Comparison of ENCODE assay signal across 11 mouse cellular contexts in genomic region chr8:120743149-120743897, GRCm38 (mm10). TPM values are rescaled to one million over a fixed set of nuclear protein-coding genes. Genes with fewer than 3 reads are reported as not detected.
DNase-seq lines count a peak whose midpoint lies in the region; ATAC-seq lines count a peak whose summit lies in the region.
"Had no signal": no experiment of that assay in that cellular context is flagged by ENCODE, and none has a peak within 500 bp of the region (broad histone marks: within the 10 kb centered on the region; RNA-seq: fewer than 3 reads in every experiment).

No protein-coding gene starts in this region.

- no peaks in the 10 kb centered on the region for H3K4me1 ChIP-seq in heart, embryonic 16.5 days (ENCODE audit: control insufficient read depth, insufficient read depth, low read length)
- peaks cover 14% of the 10 kb centered on the region for H3K4me1 ChIP-seq in liver, embryonic 13.5 days (replicated peaks)
- H3K4me1 ChIP-seq in stomach, embryonic 15.5 days, result peaks cover 26% of the 10 kb centered on the region
- H3K4me1 ChIP-seq in midbrain, embryonic 14.5 days (ENCODE audit: control insufficient read depth, insufficient read depth, low read length), result no peaks in the 10 kb centered on the region
- H3K4me1 ChIP-seq in forebrain, embryonic 13.5 days, result no peaks in the 10 kb centered on the region

- DNase-seq in spleen, adult 18-20 months, result peak; percentile 49 to 55
- no peak for DNase-seq in spleen, postnatal 14 days (ENCODE audit: low spot score in 2 of 2)
- no peak for DNase-seq in liver, embryonic 13.5 days
- no peak for DNase-seq in midbrain, embryonic 14.5 days
- DNase-seq in left cerebral cortex, postnatal 14 days (ENCODE audit: low spot score in 2 of 2), result no peak

- 61% methylated on average over 12 of the region's 12 CpGs for WGBS in heart, embryonic 16.5 days
- 34% methylated on average over 12 of the region's 12 CpGs for WGBS in liver, embryonic 13.5 days (ENCODE audit: insufficient replicate concordance)
- 38% methylated on average over 12 of the region's 12 CpGs for WGBS in stomach, embryonic 15.5 days
- 53% methylated on average over 12 of the region's 12 CpGs for WGBS in midbrain, embryonic 14.5 days
- 35% methylated on average over 12 of the region's 12 CpGs for WGBS in forebrain, embryonic 13.5 days

- H3K4me2 ChIP-seq in heart, embryonic 16.5 days (ENCODE audit: low read depth, low read length), result no peak overlapping the region
- no peak overlapping the region for H3K4me2 ChIP-seq in liver, embryonic 13.5 days
- no peak overlapping the region for H3K4me2 ChIP-seq in stomach, embryonic 15.5 days
- H3K4me2 ChIP-seq in midbrain, embryonic 14.5 days (ENCODE audit: low read length), result no peak overlapping the region
- H3K4me2 ChIP-seq in forebrain, embryonic 13.5 days, result no peak overlapping the region
- H3K4me2 ChIP-seq: limb, embryonic 15.5 days had no signal

- peak overlapping the region; percentile 41 for H3K27ac ChIP-seq in heart, embryonic 16.5 days (ENCODE audit: low read length)
- peak overlapping the region; percentile 41 for H3K27ac ChIP-seq in liver, embryonic 13.5 days
- H3K27ac ChIP-seq in stomach, embryonic 15.5 days, result peak overlapping the region; percentile 85
- no peak overlapping the region for H3K27ac ChIP-seq in midbrain, embryonic 14.5 days (replicated peaks; ENCODE audit: low read depth, low read length)
- no peak overlapping the region for H3K27ac ChIP-seq in forebrain, embryonic 13.5 days
- H3K27ac ChIP-seq: limb, embryonic 15.5 days had no signal

- no peak overlapping the region for H3K4me3 ChIP-seq in heart, embryonic 16.5 days (ENCODE audit: low read length)
- no peak overlapping the region for H3K4me3 ChIP-seq in liver, embryonic 13.5 days (replicated peaks)
- H3K4me3 ChIP-seq in stomach, embryonic 15.5 days (replicated peaks), result no peak overlapping the region
- H3K4me3 ChIP-seq in midbrain, embryonic 14.5 days (replicated peaks; ENCODE audit: low read depth, low read length), result no peak overlapping the region
- no peak overlapping the region for H3K4me3 ChIP-seq in forebrain, embryonic 13.5 days
- H3K4me3 ChIP-seq: limb, embryonic 15.5 days had no signal

- intact Hi-C loops in left cerebral cortex, postnatal 14 days (cut with DNase I), result no loop called here

- ATAC-seq in heart, embryonic 16.5 days (replicated peaks; ENCODE audit: extremely low read depth, insufficient read depth, low FRiP score), result peak; percentile 24; the same call in 1 of the 2 replicates
- no peak for ATAC-seq in liver, embryonic 13.5 days (ENCODE audit: low read depth)
- ATAC-seq in stomach, embryonic 15.5 days (ENCODE audit: insufficient read depth, low FRiP score, low read depth), result peak; percentile 27; the same call in 1 of the 2 replicates
- ATAC-seq in midbrain, embryonic 14.5 days (ENCODE audit: low FRiP score, low TSS enrichment), result no peak
- no peak for ATAC-seq in forebrain, embryonic 13.5 days
- ATAC-seq: hindbrain, embryonic 16.5 days had no signal

- no peaks in the 10 kb centered on the region for H3K9me3 ChIP-seq in heart, embryonic 16.5 days (replicated peaks; ENCODE audit: control insufficient read depth, low read length)
- no peaks in the 10 kb centered on the region for H3K9me3 ChIP-seq in liver, embryonic 13.5 days (replicated peaks)
- no peaks in the 10 kb centered on the region for H3K9me3 ChIP-seq in stomach, embryonic 15.5 days
- H3K9me3 ChIP-seq in midbrain, embryonic 14.5 days (ENCODE audit: control insufficient read depth, low read length), result no peaks in the 10 kb centered on the region
- no peaks in the 10 kb centered on the region for H3K9me3 ChIP-seq in forebrain, embryonic 13.5 days (replicated peaks)
- H3K9me3 ChIP-seq: limb, embryonic 15.5 days had no signal

- no peak overlapping the region for H3K9ac ChIP-seq in heart, embryonic 16.5 days (ENCODE audit: low read length)
- no peak overlapping the region for H3K9ac ChIP-seq in liver, embryonic 13.5 days
- H3K9ac ChIP-seq in stomach, embryonic 15.5 days, result no peak overlapping the region
- H3K9ac ChIP-seq in midbrain, embryonic 14.5 days (replicated peaks; ENCODE audit: low read length), result no peak overlapping the region
- H3K9ac ChIP-seq in forebrain, embryonic 13.5 days, result no peak overlapping the region
- H3K9ac ChIP-seq: limb, embryonic 15.5 days had no signal

- no peaks in the 10 kb centered on the region for H3K36me3 ChIP-seq in heart, embryonic 16.5 days (ENCODE audit: control insufficient read depth, insufficient read depth)
- no peaks in the 10 kb centered on the region for H3K36me3 ChIP-seq in liver, embryonic 13.5 days
- no peaks in the 10 kb centered on the region for H3K36me3 ChIP-seq in stomach, embryonic 15.5 days
- H3K36me3 ChIP-seq in midbrain, embryonic 14.5 days (ENCODE audit: control insufficient read depth, insufficient read depth, low read length), result no peaks in the 10 kb centered on the region
- no peaks in the 10 kb centered on the region for H3K36me3 ChIP-seq in forebrain, embryonic 13.5 days (ENCODE audit: poor library complexity, severe bottlenecking)
- H3K36me3 ChIP-seq: limb, embryonic 15.5 days had no signal

- no peaks in the 10 kb centered on the region for H3K27me3 ChIP-seq in heart, embryonic 16.5 days (ENCODE audit: control insufficient read depth, insufficient read depth, low read length)
- peaks cover 2% of the 10 kb centered on the region for H3K27me3 ChIP-seq in liver, embryonic 13.5 days
- no peaks in the 10 kb centered on the region for H3K27me3 ChIP-seq in stomach, embryonic 15.5 days (replicated peaks)
- H3K27me3 ChIP-seq in midbrain, embryonic 14.5 days (ENCODE audit: control insufficient read depth, insufficient read depth, low read length), result no peaks in the 10 kb centered on the region
- H3K27me3 ChIP-seq in forebrain, embryonic 13.5 days, result peaks cover 7% of the 10 kb centered on the region; the same call in 1 of the 2 replicates

RNA-seq across cellular contexts. Expression of gene Irf8, which starts 7.2 kb away (rescaled TPM):
- 19.3 and 22.5 TPM in 2 replicates for polyA plus RNA-seq in heart, embryonic 16.5 days (2015; fragmentation: Nextera tagmentation; extraction: Ambion mirVana)
- 11.6 and 12.1 TPM in 2 replicates for polyA plus RNA-seq in liver, embryonic 13.5 days (2015; fragmentation: Nextera tagmentation; extraction: Ambion mirVana)
- 21.8 and 23.0 TPM in 2 replicates for polyA plus RNA-seq in stomach, embryonic 15.5 days (2015; fragmentation: Nextera tagmentation; extraction: Ambion mirVana)
- 2.0 and 4.0 TPM in 2 replicates for polyA plus RNA-seq in midbrain, embryonic 14.5 days (2014; fragmentation: Nextera tagmentation; extraction: Ambion mirVana)
- polyA plus RNA-seq in forebrain, embryonic 13.5 days (2015; fragmentation: Nextera tagmentation; extraction: Ambion mirVana), result 2.7 TPM in 2 replicates
- 1 to 10 TPM; 3.9 to 5.2 TPM for total RNA-seq in left cerebral cortex, postnatal 14 days (2021)
- total RNA-seq: MEL had no signal

Comparison
In these comparisons a context has a peak if more than half of its experiments do, and no peak if none do; other contexts are left out.
1. DNase-seq: peak in spleen, adult 18-20 months (2 of 2); none in spleen, postnatal 14 days (0 of 2), liver, embryonic 13.5 days (single experiment), midbrain, embryonic 14.5 days (single experiment) and left cerebral cortex, postnatal 14 days (0 of 2).
2. ATAC-seq: peak in heart, embryonic 16.5 days (single experiment) and stomach, embryonic 15.5 days (single experiment); none in liver, embryonic 13.5 days (single experiment), midbrain, embryonic 14.5 days (single experiment) and forebrain, embryonic 13.5 days (single experiment).
3. H3K27ac ChIP-seq: peak in heart, embryonic 16.5 days (single experiment), liver, embryonic 13.5 days (single experiment) and stomach, embryonic 15.5 days (single experiment); none in midbrain, embryonic 14.5 days (single experiment) and forebrain, embryonic 13.5 days (single experiment).